Mouse (Mus musculus) megakaryocyte progenitor cell, adult 5-6 weeks (primary cell): ENCODE measurements at regions not wholly inside any gene's neighbourhood (a gene's known extent, or its start where the extent isn't known, plus 50 kb on each side); places are given as distances from the start of the nearest gene placed in this dataset.
A peak's percentile ranks its signal among the peaks of the same experiment; 100 is the strongest.
"Not testable (repeated sequence)": the region's sequence is repeated elsewhere in the genome, so short reads cannot be mapped to it uniquely, and the experiment has no call there.

Experiments
- ATAC-seq: replicated peaks from 2 replicates; pipeline ENCODE4 v1.8.0; 2016; ENCODE audit warnings: mild to moderate bottlenecking, moderate TSS enrichment, inconsistent platforms; ENCODE audit not compliant: poor library complexity

- no peak for ATAC-seq
Measured at GRCm38 (mm10) chr17:52351293-52351692, 251.2 kb upstream of the Kcnh8 start.

GRCm38 (mm10) chr17:52350696-52351095 lies 251.8 kb upstream of the Kcnh8 start:
- ATAC-seq, result no peak

- no peak for ATAC-seq
Measured at GRCm38 (mm10) chr17:52349872-52350271, 252.6 kb upstream of the Kcnh8 start.

GRCm38 (mm10) chr17:52348481-52349083 lies 253.9 kb upstream of the Kcnh8 start:
- ATAC-seq, result no peak

GRCm38 (mm10) chr17:52320586-52320985 lies 281.9 kb upstream of the Kcnh8 start:
- no peak for ATAC-seq

- ATAC-seq, result no peak
Measured at GRCm38 (mm10) chr17:52316976-52317375, 285.5 kb upstream of the Kcnh8 start.

- ATAC-seq, result no peak
Measured at GRCm38 (mm10) chr17:52315879-52316278, 286.6 kb upstream of the Kcnh8 start.

- not testable (repeated sequence) for ATAC-seq
Measured at GRCm38 (mm10) chr17:52315456-52315855, 287.1 kb upstream of the Kcnh8 start.

GRCm38 (mm10) chr17:52312043-52312442 lies 290.5 kb upstream of the Kcnh8 start:
- no peak for ATAC-seq

GRCm38 (mm10) chr17:52308789-52309188 lies 293.7 kb upstream of the Kcnh8 start:
- ATAC-seq, result no peak

- no peak for ATAC-seq
Measured at GRCm38 (mm10) chr17:52304133-52304532, 298.4 kb upstream of the Kcnh8 start.

GRCm38 (mm10) chr17:52303320-52303719 lies 299.2 kb upstream of the Kcnh8 start:
- ATAC-seq, result no peak

GRCm38 (mm10) chr17:52299769-52300168 lies 302.7 kb upstream of the Kcnh8 start:
- peak; percentile 100 for ATAC-seq

GRCm38 (mm10) chr17:52285392-52285791 lies 317.1 kb upstream of the Kcnh8 start:
- ATAC-seq, result no peak

- ATAC-seq, result no peak
Measured at GRCm38 (mm10) chr17:52282264-52282663, 320.2 kb upstream of the Kcnh8 start.

GRCm38 (mm10) chr17:52278523-52278922 lies 324.0 kb upstream of the Kcnh8 start:
- no peak for ATAC-seq

GRCm38 (mm10) chr17:52268792-52269191 lies 333.7 kb upstream of the Kcnh8 start:
- ATAC-seq, result no peak

GRCm38 (mm10) chr17:52251284-52251683 lies 351.2 kb upstream of the Kcnh8 start:
- ATAC-seq, result no peak

- ATAC-seq, result no peak
Measured at GRCm38 (mm10) chr17:52225584-52225983, 376.9 kb upstream of the Kcnh8 start.

- no peak for ATAC-seq
Measured at GRCm38 (mm10) chr17:52220422-52220821, 382.1 kb upstream of the Kcnh8 start.

GRCm38 (mm10) chr17:52217411-52217810 lies 384.3 kb upstream of the Satb1 start:
- ATAC-seq, result no peak

GRCm38 (mm10) chr17:52212944-52213343 lies 379.9 kb upstream of the Satb1 start:
- no peak for ATAC-seq

GRCm38 (mm10) chr17:52210483-52210882 lies 377.4 kb upstream of the Satb1 start:
- ATAC-seq, result no peak
